Comparison of ENCODE assay signal across 17 mouse cellular contexts in genomic region chr1:86290452-86290851, GRCm38 (mm10).
"Had no signal": no experiment of that assay in that cellular context is flagged by ENCODE, and none has a peak within 500 bp of the region (broad histone marks: within the 10 kb centered on the region; RNA-seq: fewer than 3 reads in every experiment).

No protein-coding gene starts in this region.

- H3K4me1 ChIP-seq: lung, embryonic 15.5 days; midbrain, embryonic 15.5 days; stomach, embryonic 15.5 days had no signal

- ATAC-seq: liver, postnatal 0 days; lung, postnatal 0 days; midbrain, embryonic 13.5 days; midbrain, embryonic 15.5 days had no signal

- DNase-seq: liver, postnatal 0 days; lung, adult 2 months; lung, postnatal 14 days; lung, postnatal 36 days; thymus, adult 2 months; thymus, postnatal 25 days; thymus, postnatal 4 days had no signal

- H3K27me3 ChIP-seq: lung, embryonic 15.5 days; megakaryocyte, embryonic 14.5 days; midbrain, embryonic 13.5 days; midbrain, embryonic 15.5 days; neural tube, embryonic 12.5 days; stomach, embryonic 15.5 days had no signal

- H3K4me3 ChIP-seq: lung, embryonic 15.5 days; megakaryocyte, embryonic 14.5 days; midbrain, embryonic 13.5 days; midbrain, embryonic 15.5 days; neural tube, embryonic 12.5 days; stomach, embryonic 15.5 days had no signal

- H3K36me3 ChIP-seq: lung, embryonic 15.5 days; midbrain, embryonic 13.5 days; midbrain, embryonic 15.5 days; neural tube, embryonic 12.5 days; stomach, embryonic 15.5 days had no signal

- H3K4me2 ChIP-seq: lung, embryonic 15.5 days; midbrain, embryonic 11.5 days; midbrain, embryonic 13.5 days; midbrain, embryonic 15.5 days; neural tube, embryonic 12.5 days; stomach, embryonic 15.5 days had no signal

- H3K9me3 ChIP-seq: lung, embryonic 15.5 days; megakaryocyte, embryonic 14.5 days; midbrain, embryonic 13.5 days; midbrain, embryonic 15.5 days; neural tube, embryonic 12.5 days; stomach, embryonic 15.5 days had no signal

- H3K9ac ChIP-seq: liver, postnatal 0 days; lung, embryonic 15.5 days; midbrain, embryonic 13.5 days; midbrain, embryonic 15.5 days; neural tube, embryonic 12.5 days; stomach, embryonic 15.5 days had no signal

- H3K27ac ChIP-seq: lung, embryonic 15.5 days; macrophage; midbrain, embryonic 13.5 days; midbrain, embryonic 15.5 days; neural tube, embryonic 12.5 days; stomach, embryonic 15.5 days; stomach, postnatal 0 days had no signal
